In genomic region chr13:38929843-38930578, GRCm38 (mm10) we compare ENCODE assay signal across 30 mouse cellular contexts. TPM values are rescaled to one million over a fixed set of nuclear protein-coding genes. Genes with fewer than 3 reads are reported as not detected.
DNase-seq lines count a peak whose midpoint lies in the region; ATAC-seq and TF ChIP-seq lines count a peak whose summit lies in the region.
"Had no signal": no experiment of that assay in that cellular context is flagged by ENCODE, and none has a peak within 500 bp of the region (broad histone marks: within the 10 kb centered on the region; RNA-seq: fewer than 3 reads in every experiment).

No protein-coding gene starts in this region.

- DNase-seq in fat pad, adult 2 months (ENCODE audit: extremely low read depth, low read depth, low spot score) = peak; percentile 82
- no peak for DNase-seq in intestine, embryonic 14.5 days (ENCODE audit: low spot score)
- DNase-seq in adrenal gland, adult 8-10 months = no peak
- no peak for DNase-seq in lung, postnatal 0 days (ENCODE audit: low spot score)
- DNase-seq: adrenal gland, postnatal 14 days; B cell, adult 2 months; cerebellum, adult 11-12 months; cerebellum, adult 8-10 months; cerebellum, postnatal 10 days; cerebellum, postnatal 36 days; embryo, embryonic 11 days; gastrocnemius, postnatal 10 days; gastrocnemius, postnatal 36 days; heart, adult 11 months; heart, postnatal 36 days had no signal

- no peaks in the 10 kb centered on the region for H3K27me3 ChIP-seq in intestine, embryonic 14.5 days (replicated peaks; ENCODE audit: control insufficient read depth, insufficient read depth, low read length)
- H3K27me3 ChIP-seq in intestine, postnatal 0 days (replicated peaks; ENCODE audit: control insufficient read depth, insufficient read depth, low read length) = no peaks in the 10 kb centered on the region
- H3K27me3 ChIP-seq in lung, postnatal 0 days (replicated peaks; ENCODE audit: insufficient read depth, low read length) = no peaks in the 10 kb centered on the region
- H3K27me3 ChIP-seq: CH12.LX; embryonic facial prominence, embryonic 13.5 days; forebrain, embryonic 13.5 days; hindbrain, embryonic 13.5 days; Patski had no signal

- no peak overlapping the region for H3K9ac ChIP-seq in intestine, embryonic 14.5 days (ENCODE audit: low read length)
- H3K9ac ChIP-seq in intestine, postnatal 0 days (ENCODE audit: low read depth, low read length) = no peak overlapping the region
- H3K9ac ChIP-seq in lung, postnatal 0 days (replicated peaks; ENCODE audit: low read depth) = no peak overlapping the region
- H3K9ac ChIP-seq: embryonic facial prominence, embryonic 13.5 days; forebrain, embryonic 13.5 days; hindbrain, embryonic 13.5 days had no signal

- no peak overlapping the region for H3K27ac ChIP-seq in intestine, embryonic 14.5 days (ENCODE audit: low read depth)
- H3K27ac ChIP-seq in intestine, postnatal 0 days (ENCODE audit: low read depth, low read length) = 0 out of 2 replicates have a peak overlapping the region, but pooled peaks have one; percentile 50
- H3K27ac ChIP-seq in lung, postnatal 0 days (ENCODE audit: low read length) = no peak overlapping the region
- H3K27ac ChIP-seq: embryonic facial prominence, embryonic 10.5 days; embryonic facial prominence, embryonic 13.5 days; forebrain, embryonic 10.5 days; forebrain, embryonic 13.5 days; hindbrain, embryonic 10.5 days; hindbrain, embryonic 13.5 days had no signal

- H3K9me3 ChIP-seq in intestine, embryonic 14.5 days (ENCODE audit: control insufficient read depth, low read length) = no peaks in the 10 kb centered on the region
- no peaks in the 10 kb centered on the region for H3K9me3 ChIP-seq in intestine, postnatal 0 days (ENCODE audit: control insufficient read depth)
- H3K9me3 ChIP-seq in lung, postnatal 0 days (ENCODE audit: low read length) = no peaks in the 10 kb centered on the region
- H3K9me3 ChIP-seq: embryonic facial prominence, embryonic 10.5 days; embryonic facial prominence, embryonic 13.5 days; forebrain, embryonic 10.5 days; forebrain, embryonic 13.5 days; G1E; hindbrain, embryonic 10.5 days; hindbrain, embryonic 13.5 days had no signal

- peak; percentile 74 for ATAC-seq in intestine, embryonic 14.5 days (replicated peaks; ENCODE audit: low FRiP score, low TSS enrichment, low read depth)
- peak; percentile 98 for ATAC-seq in intestine, postnatal 0 days
- ATAC-seq in cerebellum, adult (ENCODE audit: insufficient number of reproducible peaks, low FRiP score, low TSS enrichment) = no peak
- no peak for ATAC-seq in lung, postnatal 0 days
- ATAC-seq: forebrain, embryonic 13.5 days; forebrain, embryonic 16.5 days; hindbrain, embryonic 16.5 days; Patski had no signal

- 82% methylated on average over 15 of the region's 15 CpGs for WGBS in intestine, embryonic 14.5 days
- 45% methylated on average over 15 of the region's 15 CpGs for WGBS in intestine, postnatal 0 days
- 90% methylated on average over 15 of the region's 15 CpGs for WGBS in lung, postnatal 0 days

- no peaks in the 10 kb centered on the region for H3K4me1 ChIP-seq in intestine, embryonic 14.5 days (replicated peaks; ENCODE audit: control insufficient read depth, insufficient read depth, low read length)
- H3K4me1 ChIP-seq in intestine, postnatal 0 days (replicated peaks; ENCODE audit: control insufficient read depth, insufficient read depth, low read length) = no peaks in the 10 kb centered on the region
- H3K4me1 ChIP-seq in lung, postnatal 0 days (ENCODE audit: insufficient read depth, low read depth, low read length) = no peaks in the 10 kb centered on the region
- H3K4me1 ChIP-seq: embryonic facial prominence, embryonic 13.5 days; forebrain, embryonic 13.5 days; hindbrain, embryonic 10.5 days; hindbrain, embryonic 13.5 days had no signal

- H3K36me3 ChIP-seq in intestine, embryonic 14.5 days (ENCODE audit: control insufficient read depth, insufficient read depth, low read length) = peaks cover 32% of the 10 kb centered on the region
- H3K36me3 ChIP-seq in intestine, postnatal 0 days (ENCODE audit: control insufficient read depth, insufficient read depth) = peaks cover 22% of the 10 kb centered on the region
- H3K36me3 ChIP-seq in lung, postnatal 0 days (ENCODE audit: insufficient read depth, low read length) = peaks cover 14% of the 10 kb centered on the region; the same call in 1 of the 2 replicates

- no peak overlapping the region for H3K4me3 ChIP-seq in intestine, embryonic 14.5 days (ENCODE audit: low read depth, low read length)
- H3K4me3 ChIP-seq in intestine, postnatal 0 days (ENCODE audit: low read depth, low read length) = no peak overlapping the region
- no peak overlapping the region for H3K4me3 ChIP-seq in lung, postnatal 0 days (ENCODE audit: low read depth, low read length)
- H3K4me3 ChIP-seq: embryonic facial prominence, embryonic 10.5 days; embryonic facial prominence, embryonic 13.5 days; erythroblast, embryonic 14.5 days; forebrain, embryonic 10.5 days; forebrain, embryonic 13.5 days; hindbrain, embryonic 10.5 days; hindbrain, embryonic 13.5 days had no signal

- TF ChIP-seq CTCF in intestine, postnatal 0 days (IDR thresholded peaks at IDR 0.05; ENCODE audit: low read depth) = no peak
- TF ChIP-seq CTCF in lung, postnatal 0 days (IDR thresholded peaks at IDR 0.05) = no peak

- no peak overlapping the region for H3K4me2 ChIP-seq in intestine, embryonic 14.5 days (ENCODE audit: low read length)
- no peak overlapping the region for H3K4me2 ChIP-seq in intestine, postnatal 0 days (replicated peaks; ENCODE audit: low read depth)
- H3K4me2 ChIP-seq in lung, postnatal 0 days (replicated peaks; ENCODE audit: low read depth, low read length) = no peak overlapping the region
- H3K4me2 ChIP-seq: embryonic facial prominence, embryonic 13.5 days; forebrain, embryonic 13.5 days; heart, embryonic 11.5 days; hindbrain, embryonic 13.5 days had no signal

- no peak for TF ChIP-seq EP300 in lung, postnatal 0 days (IDR thresholded peaks at IDR 0.05)

RNA-seq across cellular contexts. Expression of gene Slc35b3, which starts 30.7 kb away (rescaled TPM):
- 51.2 and 53.6 TPM in 2 replicates for polyA plus RNA-seq in intestine, embryonic 14.5 days (2014; fragmentation: Nextera tagmentation; extraction: Ambion mirVana)
- polyA plus RNA-seq in intestine, postnatal 0 days (2015; fragmentation: Nextera tagmentation; extraction: Ambion mirVana) = 51.8 and 53.0 TPM in 2 replicates
- total RNA-seq in adrenal gland, adult 8-10 months (2022) = 10 to 100 TPM; 19.5 to 30.8 (median 25.3) TPM
- 39.2 and 40.2 TPM in 2 replicates for polyA plus RNA-seq in lung, postnatal 0 days (2015; fragmentation: Nextera tagmentation; extraction: Ambion mirVana)

Comparison
In these comparisons a context has a peak if more than half of its experiments do, and no peak if none do; other contexts are left out.
1. ATAC-seq: peak in intestine, embryonic 14.5 days (single experiment) and intestine, postnatal 0 days (single experiment); none in cerebellum, adult (single experiment) and lung, postnatal 0 days (single experiment).